Comparison of ENCODE assay signal across 17 mouse cellular contexts in the genomic region with DNA sequence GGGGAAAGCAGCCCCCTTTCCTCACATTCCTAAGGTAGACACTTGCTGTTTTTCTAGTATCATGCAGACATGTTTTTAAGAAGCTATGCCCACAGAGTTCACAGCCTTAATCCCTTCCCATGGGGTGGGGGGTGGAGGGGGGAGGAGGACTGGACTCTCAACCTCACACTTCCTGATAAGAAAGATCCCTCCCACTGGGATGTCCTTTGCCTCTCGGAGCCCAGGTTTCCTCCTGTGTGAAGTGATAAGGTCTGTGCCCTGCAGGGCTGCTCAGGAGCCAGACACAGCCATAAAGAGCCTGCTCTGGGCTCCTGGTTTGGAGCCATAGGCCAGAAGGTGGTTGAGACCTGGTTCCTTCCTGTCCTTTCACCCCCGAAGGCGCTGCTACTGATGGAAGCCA. TPM values are rescaled to one million over a fixed set of nuclear protein-coding genes. Genes with fewer than 3 reads are reported as not detected.
"Had no signal": no experiment of that assay in that cellular context is flagged by ENCODE, and none has a peak within 500 bp of the region (broad histone marks: within the 10 kb centered on the region; RNA-seq: fewer than 3 reads in every experiment).

No protein-coding gene starts in this region.

- DNase-seq: kidney, adult 18-20 months; kidney, postnatal 10 days; kidney, postnatal 4 days; liver; lung, postnatal 14 days; right cerebral cortex, postnatal 25 days; thymus, adult 2 months; thymus, postnatal 25 days had no signal

- H3K4me2 ChIP-seq: limb, embryonic 12.5 days; lung, embryonic 15.5 days; midbrain, embryonic 13.5 days had no signal

- H3K36me3 ChIP-seq: limb, embryonic 12.5 days; lung, embryonic 15.5 days had no signal

- ATAC-seq: midbrain, embryonic 13.5 days had no signal

- H3K27ac ChIP-seq: layer of hippocampus, adult 2 months; limb, embryonic 12.5 days; lung, embryonic 15.5 days; macrophage; midbrain, embryonic 13.5 days had no signal

- H3K9ac ChIP-seq: limb, embryonic 12.5 days; lung, embryonic 15.5 days; midbrain, embryonic 13.5 days had no signal

- H3K9me3 ChIP-seq: limb, embryonic 12.5 days; lung, embryonic 15.5 days; midbrain, embryonic 13.5 days had no signal

- H3K4me3 ChIP-seq: layer of hippocampus, adult 2 months; limb, embryonic 12.5 days; lung, embryonic 15.5 days; megakaryocyte, embryonic 14.5 days; midbrain, embryonic 13.5 days had no signal

RNA-seq across cellular contexts. Expression of gene Wnt3, which starts 40.9 kb away (rescaled TPM):
- polyA plus RNA-seq: kidney, embryonic 14.5 days; liver, embryonic 16.5 days; macrophage; urinary bladder, adult 2 months had no signal
